Mouse (Mus musculus): ENCODE measurements around the gene Ndufb8.

Ndufb8 gene

DNA sequence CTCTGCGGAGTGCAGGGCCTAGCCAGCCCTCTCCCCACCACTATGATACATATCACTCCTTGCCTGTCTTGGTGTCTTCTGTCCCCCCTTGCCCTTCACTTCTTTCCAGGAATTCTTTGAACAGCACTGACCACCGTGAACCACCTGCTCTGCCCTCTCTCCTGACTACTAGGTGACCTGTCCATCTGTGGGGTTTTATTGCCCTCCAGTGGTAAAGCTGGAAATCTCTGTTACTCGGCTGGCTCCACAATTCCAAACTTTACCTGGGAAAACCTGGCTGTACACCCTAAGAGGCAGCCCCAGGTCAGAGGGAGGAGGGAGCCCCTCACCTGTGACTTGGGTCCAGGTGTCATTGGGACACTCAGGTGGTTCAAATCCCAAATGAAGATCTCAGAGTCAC lies 19.9 kb downstream of the Ndufb8 start:
- no peak for DNase-seq (ENCODE audit: extremely low read depth, insufficient read length, low spot score)

- no peak for DNase-seq (ENCODE audit: extremely low read depth, insufficient read length, low spot score)
Observed at GRCm38 (mm10) chr19:44530018-44530417, 25.2 kb downstream of the Ndufb8 start.

GRCm38 (mm10) chr19:44525551-44526205 lies 29.6 kb downstream of the Ndufb8 start:
- no peak for DNase-seq (ENCODE audit: extremely low read depth, insufficient read length, low spot score)

- DNase-seq (ENCODE audit: extremely low read depth, insufficient read length, low spot score): no peak
Observed at GRCm38 (mm10) chr19:44519152-44519551, 36.1 kb downstream of the Ndufb8 start.

DNA sequence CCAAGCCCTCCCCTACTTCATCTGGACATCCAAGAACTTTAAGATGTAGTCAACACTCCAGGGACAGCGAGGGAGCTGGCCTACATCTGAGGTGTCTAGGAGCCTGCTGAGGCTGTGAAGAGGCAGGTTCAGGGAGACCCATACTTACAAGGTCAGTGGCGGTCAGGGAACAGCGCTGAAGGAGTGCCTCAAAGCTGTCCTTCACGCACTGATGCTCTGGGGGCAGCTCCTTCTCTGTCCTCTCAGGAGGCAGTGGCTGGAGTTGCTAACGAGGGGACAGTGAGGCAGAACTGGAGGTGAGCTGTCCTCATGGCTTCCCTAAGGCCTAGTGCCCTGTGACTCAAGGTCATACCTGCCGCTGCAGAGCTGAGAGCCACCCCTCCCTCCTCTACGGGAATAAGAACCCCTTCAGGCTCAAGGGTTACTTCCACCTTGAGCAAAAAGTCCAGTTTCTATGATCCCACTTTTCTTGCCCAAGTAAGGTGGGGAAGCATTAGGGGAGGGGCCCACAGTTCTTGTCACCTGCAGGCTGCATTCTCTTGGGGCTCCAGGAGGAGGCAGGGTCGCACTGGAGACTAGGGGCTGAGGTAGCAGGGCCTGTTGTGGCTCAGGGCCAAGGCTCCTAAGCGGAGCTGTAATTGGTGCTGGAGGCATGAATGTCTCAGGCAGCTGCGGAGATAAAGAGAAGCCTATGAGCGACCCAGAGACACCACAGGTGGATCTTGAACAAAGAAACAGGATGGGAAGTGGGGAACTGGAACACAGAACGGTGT lies 37.1 kb downstream of the Ndufb8 start:
- DNase-seq (ENCODE audit: extremely low read depth, insufficient read length, low spot score): no peak

- DNase-seq (ENCODE audit: extremely low read depth, insufficient read length, low spot score): no peak
Observed at GRCm38 (mm10) chr19:44515769-44516168, 39.5 kb downstream of the Ndufb8 start.

GRCm38 (mm10) chr19:44514521-44515451 lies 40.5 kb downstream of the Ndufb8 start:
- no peak for DNase-seq (ENCODE audit: extremely low read depth, insufficient read length, low spot score)

- DNase-seq (ENCODE audit: extremely low read depth, insufficient read length, low spot score): no peak
Observed at GRCm38 (mm10) chr19:44513921-44514482, 41.2 kb downstream of the Ndufb8 start.

DNA sequence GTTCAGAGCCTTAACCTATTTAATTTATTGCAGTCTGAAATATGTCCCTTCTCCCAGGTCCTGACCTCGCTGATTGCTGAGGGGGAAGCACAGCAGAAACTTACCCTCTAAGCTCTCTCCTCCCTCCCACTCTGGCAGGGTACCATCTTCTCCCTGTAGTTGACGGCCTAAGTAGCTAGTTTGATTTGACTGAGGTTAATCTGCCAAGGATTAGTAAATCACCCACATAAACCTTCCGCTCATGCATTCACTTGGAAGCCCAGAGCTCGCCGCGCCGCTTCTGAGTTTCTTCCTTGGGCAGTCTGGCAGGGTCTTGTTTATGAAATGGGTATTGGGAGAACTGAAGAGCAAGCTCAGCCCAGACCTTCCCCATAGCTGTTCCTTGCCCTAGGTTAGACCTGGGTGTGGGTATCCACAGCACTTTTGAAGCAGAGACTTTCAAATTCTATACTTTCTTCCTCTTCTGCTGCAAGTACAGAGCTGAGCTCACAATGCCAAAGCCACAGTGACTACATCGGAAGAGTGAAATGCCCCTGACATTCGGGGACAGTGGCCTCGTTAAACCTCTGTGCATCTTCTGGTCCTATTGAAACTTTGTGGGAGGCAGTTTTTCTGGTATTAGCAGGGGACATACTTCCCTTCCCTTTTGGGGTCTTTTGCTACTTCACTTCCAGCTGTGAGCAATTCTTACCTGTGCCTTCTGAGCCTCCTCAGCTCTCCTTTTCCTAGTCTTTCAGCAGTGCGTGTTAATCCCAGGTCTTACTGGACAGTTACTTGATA lies 42.0 kb downstream of the Ndufb8 start:
- no peak for DNase-seq (ENCODE audit: extremely low read depth, insufficient read length, low spot score)

DNA sequence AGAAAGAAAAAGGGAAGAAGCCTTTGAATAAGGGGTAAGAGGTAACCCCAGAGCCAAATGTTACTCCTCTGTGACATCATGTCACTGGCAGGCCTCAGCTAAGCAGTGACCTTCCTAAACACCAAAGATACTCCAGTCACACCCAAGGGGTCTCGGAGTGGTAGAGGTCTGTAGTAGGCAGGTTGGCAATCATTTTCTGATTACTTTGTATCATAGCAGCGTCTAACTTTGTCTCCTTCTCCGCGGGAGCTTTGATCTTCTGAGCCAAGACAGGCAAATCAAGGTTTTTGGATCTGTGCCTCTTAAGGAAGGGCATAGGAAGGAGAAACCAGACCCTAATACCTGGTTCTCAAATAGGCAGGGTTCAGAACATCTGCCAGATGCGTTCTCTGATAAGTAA lies 42.6 kb downstream of the Ndufb8 start:
- DNase-seq (ENCODE audit: extremely low read depth, insufficient read length, low spot score): no peak

GRCm38 (mm10) chr19:44511451-44512231 lies 43.6 kb downstream of the Ndufb8 start:
- peak; percentile 22 for DNase-seq (ENCODE audit: extremely low read depth, insufficient read length, low spot score)

DNA sequence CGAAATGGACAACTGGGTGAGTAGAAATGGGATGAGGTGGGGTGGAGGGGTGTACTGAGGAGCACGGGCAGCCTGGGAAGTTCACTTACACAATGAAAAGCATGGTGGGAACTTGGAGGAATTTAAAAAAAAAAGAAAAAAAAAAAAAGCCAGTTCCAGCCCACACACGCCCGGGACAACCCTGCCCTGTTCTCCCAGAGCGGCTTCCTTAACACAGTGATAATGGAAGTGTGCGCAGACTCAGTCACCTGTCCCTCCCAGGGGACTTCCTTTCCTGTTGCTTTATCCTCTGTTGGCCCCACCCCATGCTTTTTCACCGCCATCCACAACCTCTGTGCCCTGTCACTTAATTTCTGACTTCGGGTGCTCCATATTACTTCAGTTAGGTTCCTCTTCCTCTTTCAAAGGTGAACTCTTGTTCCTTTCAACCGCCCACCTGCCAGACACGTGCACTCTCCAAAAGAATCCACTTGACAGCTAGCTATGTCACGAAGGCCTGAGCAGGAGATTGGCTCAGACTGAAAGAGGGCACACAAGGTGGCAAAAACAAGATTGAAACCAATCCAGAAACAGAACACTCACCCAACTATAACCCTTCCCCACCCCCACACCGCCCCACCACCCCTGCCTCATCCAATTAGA lies 44.6 kb downstream of the Ndufb8 start:
- DNase-seq (ENCODE audit: extremely low read depth, insufficient read length, low spot score): no peak

DNA sequence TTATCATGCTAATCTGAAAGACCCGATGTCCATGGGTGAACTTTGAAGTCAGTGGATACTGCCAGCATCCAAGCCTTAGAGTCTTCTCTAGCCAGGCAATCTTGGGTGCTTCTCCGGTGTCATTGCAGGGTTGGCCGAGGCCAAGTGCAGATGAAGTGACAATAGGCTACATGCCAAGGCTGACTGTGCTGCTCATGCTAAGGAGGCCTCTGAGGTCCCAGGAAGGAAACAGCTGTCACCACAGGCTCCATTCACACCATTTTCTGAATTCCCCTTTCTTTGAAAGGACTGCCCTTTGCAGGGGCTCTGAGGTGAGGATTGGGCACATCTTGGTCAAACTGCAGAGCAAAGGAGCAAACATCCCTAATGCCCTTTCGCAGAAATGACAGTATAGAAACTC lies 52.5 kb downstream of the Ndufb8 start:
- DNase-seq (ENCODE audit: extremely low read depth, insufficient read length, low spot score): no peak

GRCm38 (mm10) chr19:44501925-44502324 lies 53.3 kb downstream of the Ndufb8 start:
- DNase-seq (ENCODE audit: extremely low read depth, insufficient read length, low spot score): no peak

DNA sequence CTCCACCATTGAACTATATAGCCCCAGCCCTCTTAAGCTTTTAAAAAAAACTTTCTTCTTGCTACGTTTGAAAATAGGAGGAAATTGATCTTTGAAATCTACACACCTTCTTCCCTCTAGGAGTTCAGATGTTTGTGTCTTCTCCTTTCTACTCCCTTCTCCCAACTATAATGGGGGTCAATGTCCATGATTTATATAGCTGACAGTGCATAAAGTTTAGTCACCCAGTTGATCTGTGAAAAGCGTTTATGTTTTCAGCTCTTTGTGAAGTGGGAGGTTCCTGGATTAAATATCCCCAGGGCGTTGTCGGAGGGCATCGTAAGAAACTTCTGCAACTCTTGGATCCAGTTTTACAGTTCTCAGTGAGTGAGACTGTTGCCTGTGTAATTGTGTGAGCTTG lies 55.0 kb downstream of the Ndufb8 start:
- DNase-seq (ENCODE audit: extremely low read depth, insufficient read length, low spot score): no peak

GRCm38 (mm10) chr19:44498936-44499335 lies 56.3 kb downstream of the Ndufb8 start:
- DNase-seq (ENCODE audit: extremely low read depth, insufficient read length, low spot score): no peak
